Mouse (Mus musculus): Measurements from ENCODE around the gene Exoc6b.

DNA sequence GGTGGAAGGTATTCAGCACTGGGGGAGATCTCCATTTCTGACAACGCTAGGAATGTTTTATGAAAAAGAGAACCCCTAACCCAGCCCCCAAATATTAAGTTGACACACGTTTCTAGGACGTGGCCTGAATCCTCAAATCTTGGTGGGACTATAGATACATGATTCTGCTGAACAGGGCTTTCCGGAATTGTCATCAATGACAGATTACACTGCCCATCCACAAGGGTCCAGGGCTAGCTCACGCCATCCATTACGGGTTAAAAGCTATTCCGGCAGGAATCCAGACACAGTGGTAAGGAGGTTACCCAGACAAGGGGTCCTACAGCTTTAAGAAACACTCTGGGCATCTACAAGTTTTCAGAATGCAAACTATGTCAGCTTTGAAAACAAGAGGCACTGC, 323.7 kb downstream of the Exoc6b start:
- TF ChIP-seq POLR2A (IDR thresholded peaks at IDR 0.05; ENCODE audit: extremely low read depth, insufficient read depth, low read length): no peak
- no peak for TF ChIP-seq CTCF (IDR thresholded peaks at IDR 0.05; ENCODE audit: extremely low read depth, insufficient read depth, low read length)

All from cortical plate, adult 2 months (tissue).